ENCODE assay signal across 7 mouse cellular contexts in the genomic region with DNA sequence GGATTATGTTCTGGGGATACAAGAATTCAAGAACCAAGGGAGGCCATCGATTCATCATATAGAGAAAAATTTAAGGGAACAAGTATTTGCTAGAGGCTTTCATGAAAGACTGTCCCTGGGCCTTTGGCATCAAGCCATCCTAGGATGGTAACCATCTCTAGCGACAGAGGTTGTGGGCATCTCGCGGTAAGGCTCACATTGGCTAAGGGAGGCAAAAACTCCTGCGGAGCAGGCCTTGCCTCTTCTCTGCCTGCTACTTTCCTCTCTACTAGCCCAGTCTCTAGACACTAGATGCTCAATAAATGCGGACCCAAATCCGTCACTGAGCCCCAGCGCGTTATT. TPM values are rescaled to one million over a fixed set of nuclear protein-coding genes. Genes with fewer than 3 reads are reported as not detected.
A peak's percentile ranks its signal among the peaks of the same experiment; 100 is the strongest.
DNase-seq lines count a peak whose midpoint lies in the region; ATAC-seq and TF ChIP-seq lines count a peak whose summit lies in the region.

A gene (plus strand): TSS at position 281 of the 342 bp plus-strand sequence.

- TF ChIP-seq CTCF in cortical plate, adult 2 months (IDR thresholded peaks at IDR 0.05; ENCODE audit: extremely low read depth, insufficient read depth, low read length) = no peak

- ATAC-seq in neural tube, embryonic 11.5 days (ENCODE audit: insufficient read depth, low FRiP score, low TSS enrichment) = no peak
- no peak for ATAC-seq in heart, embryonic 13.5 days (ENCODE audit: extremely low read depth, insufficient number of reproducible peaks, low FRiP score, low TSS enrichment)
- no peak; the same call in 1 of the 2 replicates for ATAC-seq in neural tube, embryonic 13.5 days (ENCODE audit: low read depth)

- no peak for DNase-seq in neural tube, embryonic 11.5 days (ENCODE audit: low spot score)
- no peak for DNase-seq in neural tube, embryonic 10.5 days (ENCODE audit: extremely low spot score, low spot score)
- DNase-seq in left cerebral cortex, postnatal 10 days (ENCODE audit: extremely low spot score in 1 of 2, low spot score in 2 of 2) = peak in 1 of 2 experiments; percentile 67
- no peak for DNase-seq in adipocyte (ENCODE audit: low spot score)

- H3K36me3 ChIP-seq in neural tube, embryonic 11.5 days (ENCODE audit: control insufficient read depth, insufficient read depth, low read length) = no peaks in the 10 kb centered on the region
- no peaks in the 10 kb centered on the region for H3K36me3 ChIP-seq in heart, embryonic 13.5 days
- H3K36me3 ChIP-seq in neural tube, embryonic 13.5 days = no peaks in the 10 kb centered on the region

- peaks cover 5% of the 10 kb centered on the region; the same call in 1 of the 2 replicates for H3K27me3 ChIP-seq in neural tube, embryonic 11.5 days (ENCODE audit: control insufficient read depth, insufficient read depth, low read length)
- H3K27me3 ChIP-seq in heart, embryonic 13.5 days (replicated peaks) = peaks cover 35% of the 10 kb centered on the region
- no peaks in the 10 kb centered on the region; the same call in 1 of the 2 replicates for H3K27me3 ChIP-seq in neural tube, embryonic 13.5 days

- peak within 1 kb of the TSS; percentile 65 for H3K4me2 ChIP-seq in neural tube, embryonic 11.5 days (ENCODE audit: low read depth)
- H3K4me2 ChIP-seq in heart, embryonic 13.5 days = peak within 1 kb of the TSS; percentile 88
- H3K4me2 ChIP-seq in neural tube, embryonic 13.5 days = peak within 1 kb of the TSS; percentile 88

- H3K4me3 ChIP-seq in neural tube, embryonic 11.5 days (ENCODE audit: low read depth, low read length) = peak within 1 kb of the TSS; percentile 65
- H3K4me3 ChIP-seq in cortical plate, adult 2 months (ENCODE audit: insufficient read depth, low read length) = peak within 1 kb of the TSS; percentile 71
- peak within 1 kb of the TSS; percentile 75 for H3K4me3 ChIP-seq in heart, embryonic 13.5 days
- peak within 1 kb of the TSS; percentile 81 for H3K4me3 ChIP-seq in neural tube, embryonic 13.5 days

- H3K9me3 ChIP-seq in neural tube, embryonic 11.5 days (ENCODE audit: control insufficient read depth, low read length) = no peaks in the 10 kb centered on the region
- H3K9me3 ChIP-seq in heart, embryonic 13.5 days = no peaks in the 10 kb centered on the region
- no peaks in the 10 kb centered on the region for H3K9me3 ChIP-seq in neural tube, embryonic 13.5 days

- H3K27ac ChIP-seq in neural tube, embryonic 11.5 days (ENCODE audit: low read depth, low read length) = peak within 1 kb of the TSS; percentile 77
- peak within 1 kb of the TSS; percentile 95 for H3K27ac ChIP-seq in cortical plate, adult 2 months (ENCODE audit: insufficient read depth, low read length)
- peak within 1 kb of the TSS; percentile 83 for H3K27ac ChIP-seq in heart, embryonic 13.5 days (replicated peaks)
- H3K27ac ChIP-seq in neural tube, embryonic 13.5 days (replicated peaks) = peak within 1 kb of the TSS; percentile 98

- peak within 1 kb of the TSS; percentile 85 for H3K9ac ChIP-seq in neural tube, embryonic 11.5 days (ENCODE audit: low read length)
- H3K9ac ChIP-seq in heart, embryonic 13.5 days = peak within 1 kb of the TSS; percentile 86
- H3K9ac ChIP-seq in neural tube, embryonic 13.5 days = peak within 1 kb of the TSS; percentile 95

- intact Hi-C loops in left cerebral cortex, postnatal 10 days (cut with DNase I) = loop anchor here (5.0 to 10.0 kb wide), 4 partner anchors 113 to 245 kb away; no protein-coding TSS in a partner anchor

- peaks cover 7% of the 10 kb centered on the region for H3K4me1 ChIP-seq in neural tube, embryonic 11.5 days (ENCODE audit: control insufficient read depth, insufficient read depth, low read length)
- H3K4me1 ChIP-seq in cortical plate, adult 2 months (ENCODE audit: control insufficient read depth, insufficient read depth, low read length) = no peaks in the 10 kb centered on the region
- peaks cover 34% of the 10 kb centered on the region for H3K4me1 ChIP-seq in heart, embryonic 13.5 days
- peaks cover 34% of the 10 kb centered on the region for H3K4me1 ChIP-seq in neural tube, embryonic 13.5 days (replicated peaks)

- TF ChIP-seq POLR2A in cortical plate, adult 2 months (IDR thresholded peaks at IDR 0.05; ENCODE audit: extremely low read depth, insufficient read depth, low read length) = no peak

- 11% methylated on average over 9 of the region's 9 CpGs for WGBS in neural tube, embryonic 11.5 days
- 10% methylated on average over 9 of the region's 9 CpGs for WGBS in heart, embryonic 13.5 days
- 10% methylated on average over 9 of the region's 9 CpGs for WGBS in neural tube, embryonic 13.5 days

RNA-seq across cellular contexts. Expression of the gene that starts here (rescaled TPM):
- 33.8 and 39.0 TPM in 2 replicates for polyA plus RNA-seq in neural tube, embryonic 11.5 days (2014; fragmentation: Nextera tagmentation; extraction: Ambion mirVana)
- polyA plus RNA-seq in cortical plate, adult 2 months (2012; rRNA removed) = 437 and 476 TPM in 2 replicates
- 9.2 and 13.2 TPM in 2 replicates for polyA plus RNA-seq in heart, embryonic 13.5 days (2015; fragmentation: Nextera tagmentation; extraction: Ambion mirVana)
- total RNA-seq in left cerebral cortex, postnatal 10 days (2021) = 1,000 to 10,000 TPM; 1,067 to 1,097 TPM
- 160 and 173 TPM in 2 replicates for polyA plus RNA-seq in neural tube, embryonic 13.5 days (2015; fragmentation: Nextera tagmentation; extraction: Ambion mirVana)
